Mouse (Mus musculus) heart, postnatal 0 days (tissue): ENCODE measurements around the gene Cnot2.

ENCODE experiments used
- CTCF ChIP-seq: IDR thresholded peaks from 2 replicates; pipeline ENCODE4 v1.5.1; 2016; ENCODE audit warnings: antibody characterized with exemption, control low read depth, low read depth
- EP300 ChIP-seq: IDR thresholded peaks from 2 replicates; pipeline ENCODE4 v1.6.1; 2016; ENCODE audit warnings: antibody characterized with exemption, low read depth

DNA sequence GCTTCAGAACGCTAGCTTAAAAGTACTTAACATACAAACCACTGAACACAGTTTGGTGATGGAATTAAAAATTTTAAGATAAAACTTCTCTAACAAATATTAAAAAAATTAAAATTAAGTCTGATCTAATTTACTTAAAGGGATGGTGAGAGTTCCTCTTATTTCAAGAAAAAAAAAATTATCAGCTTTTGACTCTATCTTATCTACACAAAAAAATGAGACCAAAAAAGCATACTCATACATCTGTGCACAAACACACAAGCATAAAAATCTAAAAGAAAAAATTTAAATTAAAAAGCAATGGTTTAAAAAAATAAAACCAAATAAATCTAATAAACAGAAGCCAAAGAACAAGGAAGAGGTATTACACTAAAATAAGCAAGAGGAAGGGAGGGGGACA lies 61.7 kb downstream of the Cnot2 start:
- TF ChIP-seq CTCF (no peak), EP300 (no peak)
